Mouse (Mus musculus): ENCODE measurements around the gene Olfr497.

The Olfr497 gene

GRCm38 (mm10) chr7:108420121-108420520 lies at the start of gene Olfr497:
Gene Olfr497 (plus strand): TSS chr7:108420421.
- no peak for DNase-seq

GRCm38 (mm10) chr7:108392867-108393266 lies 27.4 kb upstream of the Olfr497 start, which contains the start of gene Olfr495:
Gene Olfr495 (plus strand): TSS chr7:108393167.
- no peak for DNase-seq

- no peak for DNase-seq
Observed at GRCm38 (mm10) chr7:108465026-108465425, 44.8 kb downstream of the Olfr497 start, which contains the start of gene Olfr498. Gene Olfr498 (plus strand): TSS chr7:108465326.
